Mouse (Mus musculus) gastrocnemius, postnatal 14 days (tissue): ENCODE results near the gene Nfe2. TPM values are rescaled to one million over a fixed set of nuclear protein-coding genes. Genes with fewer than 3 reads are reported as not detected.
A peak's percentile ranks its signal among the peaks of the same experiment; 100 is the strongest.

Source experiments
- DNase-seq: peaks from one replicate; pipeline ENCODE4 v3.0.0; 2021; ENCODE audit warnings: mixed read lengths
- intact Hi-C: fragments of 180-260 bp; cut with DNase I; formaldehyde crosslinking; loops from one replicate; pipeline ENCODE4 v1.15.1; 2025; ENCODE audit warnings: low total_unique reads
- long read RNA-seq, 2 experiments: library from polyadenylated mRNA; stranded (forward); transcript quantifications; one replicate each; pipeline ENCODE4 v2.0.0; 2021
- total RNA-seq, 2 experiments: library from RNA; stranded (reverse); gene quantifications; 2 replicates each; pipeline ENCODE4 v1.2.3; 2021

Gene Nfe2
- total RNA-seq, result not detected
- long read RNA-seq, experiment 1, result 0 reads
- long read RNA-seq, experiment 2, result 0 reads

DNA sequence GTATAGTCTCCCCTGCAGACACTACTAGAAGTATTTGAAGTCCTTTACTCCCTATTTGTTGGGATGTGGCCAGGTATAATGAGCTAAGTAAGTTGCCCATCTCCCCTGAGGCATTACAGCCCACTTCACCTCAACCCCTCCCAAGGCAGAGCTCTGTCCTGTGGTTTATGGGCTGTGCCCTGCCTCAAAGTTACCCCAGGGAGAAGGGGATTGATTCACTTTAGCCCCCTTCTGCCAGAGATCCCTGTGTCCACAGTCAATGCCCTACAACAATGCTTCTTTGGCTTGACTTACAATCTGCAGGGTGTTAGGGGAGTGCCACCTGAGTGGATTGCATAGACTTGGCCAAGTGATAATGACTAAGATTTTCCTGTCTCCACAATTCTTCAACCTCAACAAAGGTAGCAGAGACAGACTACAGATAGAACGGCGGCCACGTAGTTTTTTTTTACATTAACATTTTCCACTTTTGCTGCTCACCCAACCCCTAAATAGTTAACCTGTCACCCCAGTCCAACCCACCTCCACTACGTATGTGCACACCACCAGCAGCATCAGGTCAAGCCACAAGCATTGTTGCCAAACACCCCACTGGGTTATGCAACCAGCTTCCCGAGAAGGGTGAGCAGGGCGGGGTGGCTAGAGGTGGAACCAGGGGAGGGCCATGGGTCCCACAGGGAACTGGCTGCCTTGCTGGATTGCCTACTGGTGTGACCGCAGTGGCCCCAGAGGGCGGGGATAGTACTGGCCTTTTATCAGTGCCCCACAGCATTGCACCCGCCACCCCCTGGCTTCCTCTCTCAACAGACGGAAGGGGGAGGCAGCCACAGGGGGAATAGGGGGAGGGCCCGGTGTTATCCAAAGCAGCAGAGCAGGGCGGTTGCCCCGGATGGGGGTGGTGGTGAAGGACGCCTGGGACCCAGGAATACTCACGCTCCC, at the start of gene Nfe2:
Gene Nfe2, minus strand, starts transcription at position 614 of the 939 bp plus-strand sequence.
- intact Hi-C loops, result no loop called here

DNA sequence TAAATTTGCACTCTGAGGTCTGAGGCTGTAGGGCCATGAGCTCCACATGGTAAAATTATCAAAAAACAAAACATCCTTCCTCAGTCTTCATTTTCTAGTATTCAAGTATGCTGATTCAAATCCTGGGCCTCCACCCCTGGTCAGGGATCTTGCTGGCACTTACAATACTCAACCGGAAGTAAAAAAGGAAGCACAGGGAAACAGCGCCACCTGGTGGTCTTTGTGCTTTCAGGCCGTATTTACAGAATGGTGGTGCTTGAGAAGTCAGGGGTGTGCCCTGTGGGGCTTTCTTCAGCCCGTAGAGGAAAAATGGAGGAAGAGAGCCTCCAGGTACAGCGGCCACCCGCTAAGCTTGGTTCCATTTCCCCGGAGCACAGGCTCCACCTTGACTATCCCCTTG, 48.9 kb upstream of the Nfe2 start:
- peak; percentile 88 for DNase-seq
- intact Hi-C loops, result loop anchor here (5.0 kb wide), 1 partner anchor 105 kb away; no protein-coding TSS in a partner anchor

More for the DNA sequence above, at the start of gene Nfe2:
- peak; percentile 40 for DNase-seq

DNA sequence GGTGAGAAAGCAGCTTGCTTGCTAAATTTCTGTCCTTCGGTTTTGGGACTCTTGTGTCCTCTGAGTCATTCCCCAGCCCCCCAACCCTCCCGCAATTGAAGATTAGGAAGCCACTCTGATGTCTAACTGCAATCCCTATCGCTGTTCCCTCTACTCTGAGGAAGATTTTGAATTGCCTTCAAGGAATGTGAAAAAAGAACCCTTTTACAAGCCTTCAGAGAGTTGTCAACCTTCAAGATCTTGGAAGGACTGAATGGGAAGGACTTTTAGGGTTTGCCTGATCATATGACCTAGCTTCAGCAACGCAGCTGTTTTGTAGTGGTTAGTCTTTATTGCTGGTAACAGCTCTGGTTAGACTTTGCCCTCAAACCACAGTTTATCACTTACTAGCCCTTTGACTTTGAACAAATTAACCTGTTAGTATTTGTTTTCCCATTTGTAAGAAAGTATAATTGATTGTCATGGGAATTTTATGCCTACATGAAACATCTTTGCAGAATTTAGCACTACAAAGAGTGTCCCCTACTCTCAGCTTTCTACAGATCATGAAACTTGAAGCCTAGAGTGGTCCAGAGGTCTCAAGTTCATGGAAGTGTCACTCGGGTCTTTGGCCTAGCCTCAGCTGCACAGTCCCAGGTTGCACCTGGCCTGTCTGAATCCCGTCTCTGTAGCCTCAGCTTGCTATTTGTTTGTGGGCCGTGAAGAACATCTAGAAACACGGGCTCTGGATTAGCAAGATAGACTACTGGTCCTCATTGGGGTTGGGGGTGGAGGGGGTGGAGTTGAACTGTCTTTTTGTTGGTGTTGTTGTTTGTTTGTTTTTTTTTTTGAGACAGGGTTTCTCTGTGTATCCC, 47.8 kb upstream of the Nfe2 start:
- intact Hi-C loops, result loop anchor here (5.0 kb wide), 1 partner anchor 104 kb away; no protein-coding TSS in a partner anchor
- no peak for DNase-seq

DNA sequence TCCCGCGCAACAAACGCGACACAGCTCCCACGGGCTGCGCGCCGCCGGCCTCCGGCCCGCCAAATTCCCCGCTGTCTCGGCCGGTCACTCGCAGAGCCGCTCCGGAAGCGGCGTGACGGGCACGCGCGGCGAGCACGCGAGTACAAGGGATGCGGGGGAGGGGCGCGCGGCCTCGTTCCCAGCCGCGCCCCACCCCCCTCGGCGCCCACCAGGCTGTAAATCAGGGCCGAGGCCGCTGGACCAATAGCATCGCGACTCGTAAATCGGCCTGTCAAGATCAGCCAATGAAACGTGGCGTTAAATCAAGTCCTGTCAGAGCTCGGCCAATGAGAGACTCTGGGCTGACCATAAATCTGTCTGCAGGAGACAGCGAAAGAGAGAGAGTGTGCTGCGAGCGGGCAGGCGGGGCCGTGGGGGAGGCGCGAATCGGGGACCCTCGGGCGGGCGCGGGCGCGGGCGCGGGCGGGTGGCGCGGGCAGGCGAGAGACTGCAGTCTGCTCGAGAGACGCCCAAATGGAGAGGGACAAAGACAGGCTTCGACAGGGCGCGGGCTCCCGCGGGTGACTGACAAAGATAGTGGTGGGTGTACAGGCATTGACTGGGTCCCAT, 47.0 kb upstream of the Nfe2 start:
- peak; percentile 94 for DNase-seq
- intact Hi-C loops, result loop anchor here (5.0 kb wide), 1 partner anchor 103 kb away; no protein-coding TSS in a partner anchor

DNA sequence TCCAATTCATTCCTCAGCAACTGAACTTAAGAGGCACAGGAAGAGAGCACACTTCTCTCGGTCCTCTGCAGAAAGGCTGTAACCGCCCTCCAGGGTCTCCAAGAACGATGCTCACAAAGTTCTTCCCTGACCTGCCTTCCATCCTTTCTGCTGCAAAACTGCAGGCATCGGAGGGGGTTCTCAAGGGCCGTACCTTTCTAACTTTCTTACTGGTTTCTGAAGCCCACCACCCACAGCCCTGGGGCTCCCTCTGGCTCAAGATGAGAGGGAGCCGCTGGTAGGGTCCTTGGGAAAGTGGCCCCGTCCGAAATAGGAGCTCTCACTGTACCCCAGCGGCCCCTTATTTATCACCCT, 46.4 kb upstream of the Nfe2 start:
- intact Hi-C loops, result loop anchor here (5.0 kb wide), 1 partner anchor 52 kb away; no protein-coding TSS in a partner anchor
- DNase-seq, result no peak

DNA sequence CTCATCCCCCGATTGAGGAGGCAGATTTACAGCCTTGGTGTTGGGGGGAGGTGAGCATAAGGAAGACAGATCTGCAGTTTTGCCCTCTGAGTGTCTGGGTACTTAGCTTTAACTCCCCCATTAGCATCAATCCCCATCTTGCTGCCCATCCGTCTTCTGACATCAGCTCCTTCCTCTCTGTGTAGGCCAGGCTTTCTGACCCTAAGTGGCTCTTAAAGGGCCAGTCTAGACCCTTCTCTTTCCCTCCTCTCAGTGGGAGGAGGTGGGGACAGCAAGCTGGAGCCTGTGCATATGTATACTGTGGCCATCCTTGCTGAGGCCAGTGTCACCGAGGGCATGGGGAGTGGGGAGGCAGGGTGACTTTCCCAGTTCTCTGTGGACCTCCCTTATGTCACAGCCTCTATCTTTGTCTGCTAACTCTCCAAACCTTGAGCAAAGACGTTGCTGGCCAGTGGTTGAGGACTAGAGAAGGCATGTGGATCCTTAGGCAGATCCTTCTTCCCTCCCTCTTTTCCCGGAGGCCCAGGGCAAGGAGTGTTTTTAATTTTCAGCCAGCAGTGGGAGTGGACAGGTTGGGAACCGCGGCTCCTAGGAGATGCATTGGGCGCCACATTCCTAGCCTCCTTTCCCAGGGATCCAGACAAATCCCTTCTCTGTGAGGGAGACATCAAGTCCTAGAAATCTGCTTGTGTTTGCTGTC, 45.9 kb upstream of the Nfe2 start:
- intact Hi-C loops, result loop anchor here (2.0 to 5.0 kb wide), 2 partner anchors 52 to 117 kb away; no protein-coding TSS in a partner anchor
- DNase-seq, result no peak

DNA sequence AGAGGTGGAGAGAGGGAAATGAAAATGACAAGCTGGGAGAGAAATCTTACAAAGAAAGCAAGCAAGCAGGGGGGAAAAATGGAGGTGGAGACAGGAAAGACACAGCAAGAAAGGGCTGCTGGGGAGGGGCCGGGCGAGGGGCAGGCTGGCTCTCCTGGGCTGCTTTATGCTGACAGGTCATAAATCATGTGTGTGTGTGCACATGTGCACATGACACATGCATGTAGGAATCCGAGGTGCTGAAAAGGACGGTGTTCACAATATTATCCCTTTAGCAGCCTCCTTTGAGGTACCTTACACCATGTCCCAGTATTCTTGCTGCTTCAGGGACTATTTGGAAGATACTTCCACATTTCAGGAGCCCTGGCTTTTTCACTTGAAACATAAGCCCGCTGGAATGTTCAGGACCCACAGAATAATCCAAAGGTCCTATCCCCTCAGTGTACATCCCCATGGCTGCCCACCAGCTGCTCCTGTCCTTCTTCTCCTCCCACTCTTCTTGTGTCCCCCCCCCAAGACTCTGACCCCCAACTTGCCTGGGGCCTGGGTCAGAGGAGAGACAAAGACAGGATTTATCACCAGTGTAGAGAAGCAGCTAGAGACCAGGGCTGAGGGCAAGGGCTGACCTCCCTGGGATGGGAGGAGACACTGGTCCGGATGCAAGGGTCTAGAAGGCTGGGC, 44.3 kb upstream of the Nfe2 start:
- intact Hi-C loops, result loop anchor here (2.0 to 5.0 kb wide), 2 partner anchors 50 to 116 kb away; no protein-coding TSS in a partner anchor
- no peak for DNase-seq

DNA sequence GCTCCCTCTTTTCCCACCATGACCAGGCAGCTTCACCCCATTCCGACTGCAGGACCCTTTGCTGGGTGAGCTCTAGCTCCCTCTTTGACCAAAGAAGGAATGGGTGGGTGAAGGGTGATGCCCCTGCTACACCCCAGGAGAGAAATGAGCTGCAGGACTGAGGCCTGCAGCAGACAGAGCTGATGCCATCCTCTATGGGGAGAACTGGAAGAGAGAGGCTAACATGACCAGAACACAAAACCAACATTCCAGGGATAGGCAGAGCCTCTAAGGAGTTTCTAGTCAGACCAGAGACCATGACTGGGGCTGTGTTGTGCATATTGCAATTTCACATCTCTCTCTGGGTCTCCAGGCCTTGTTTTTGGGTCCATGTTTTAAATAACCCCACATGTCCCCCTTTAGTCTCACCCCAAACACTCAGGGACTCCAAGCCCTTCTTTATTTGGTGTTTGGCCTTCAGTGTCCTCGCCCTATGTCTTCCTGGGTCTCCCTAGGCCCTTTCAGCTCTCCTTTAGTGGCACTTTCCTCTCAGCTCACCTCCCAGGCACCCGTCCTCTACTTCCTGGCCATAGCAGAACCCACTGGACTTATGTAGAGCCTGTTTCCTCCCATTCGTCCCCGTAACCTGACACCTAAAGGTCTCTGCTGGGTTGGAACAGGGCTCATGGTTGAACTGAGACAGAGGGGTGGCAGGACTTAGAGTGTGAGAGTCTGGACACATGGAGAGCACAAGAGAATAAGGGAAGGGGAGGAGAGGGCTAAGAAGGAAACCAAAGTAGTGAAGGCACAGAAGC, 43.5 kb upstream of the Nfe2 start:
- intact Hi-C loops, result loop anchor here (2.0 to 5.0 kb wide), 2 partner anchors 49 to 115 kb away; no protein-coding TSS in a partner anchor

DNA sequence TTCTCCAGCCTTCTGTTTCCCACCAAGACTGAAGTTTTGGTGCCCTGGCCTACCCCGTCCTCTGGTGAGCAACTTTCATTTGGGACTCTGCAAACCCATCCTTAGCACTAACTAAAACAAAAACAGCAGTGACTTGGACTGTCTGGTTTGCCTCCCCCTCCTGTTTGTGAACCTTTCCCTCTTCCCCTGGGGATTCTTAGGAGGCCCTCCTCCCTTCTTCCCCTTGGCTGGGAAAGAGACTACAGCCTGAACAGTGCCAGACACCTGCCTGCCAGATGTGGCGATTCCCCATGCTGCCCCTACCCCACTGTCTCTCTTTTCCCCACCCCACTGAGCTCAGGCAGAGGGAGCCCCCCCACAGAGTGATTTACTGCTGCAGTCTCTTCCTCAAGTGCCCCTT, 42.8 kb upstream of the Nfe2 start:
- DNase-seq, result peak; percentile 39
- intact Hi-C loops, result loop anchor here (5.0 kb wide), 1 partner anchor 49 kb away; no protein-coding TSS in a partner anchor

More for the DNA sequence above, 43.5 kb upstream of the Nfe2 start:
- DNase-seq, result no peak

DNA sequence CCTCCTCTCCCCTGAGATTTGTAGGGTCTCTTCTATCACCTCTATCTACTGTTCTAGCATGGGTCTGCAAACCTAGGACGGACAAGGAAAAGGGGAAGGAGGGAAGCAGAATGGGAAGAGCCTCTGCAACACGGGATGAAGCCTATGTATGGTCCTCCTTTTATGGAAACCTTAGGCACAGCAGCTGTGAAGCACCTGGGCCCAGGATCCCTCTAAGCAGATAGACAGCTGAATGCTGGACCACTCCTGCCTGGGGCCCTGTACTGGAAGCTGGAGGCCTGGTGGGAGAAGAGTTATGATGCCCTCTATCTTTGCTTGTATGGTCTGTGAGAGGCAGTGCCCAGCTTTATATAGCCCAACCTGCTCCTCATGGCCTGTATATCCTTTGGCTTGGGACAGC, 42.4 kb upstream of the Nfe2 start:
- no peak for DNase-seq

DNA sequence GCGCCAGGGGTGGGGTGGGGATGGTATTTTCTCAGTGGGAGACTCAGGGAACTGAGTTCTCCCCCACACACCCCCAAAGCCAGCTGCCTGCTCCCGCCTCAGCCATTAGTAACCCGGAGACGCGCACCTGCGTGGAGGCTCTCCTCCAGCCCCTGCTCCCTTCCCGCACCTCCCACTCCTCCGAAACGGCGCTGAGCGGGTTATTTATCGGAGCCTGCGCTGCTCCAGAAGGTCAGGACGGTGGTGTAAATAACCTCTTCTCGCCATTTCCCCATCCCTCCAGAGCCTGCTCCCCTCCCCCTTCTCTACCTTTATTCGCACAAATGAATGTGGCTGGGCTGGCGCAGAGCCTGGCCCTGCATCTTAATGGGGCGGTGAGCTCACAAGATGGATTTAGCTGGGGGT, 41.9 kb upstream of the Nfe2 start:
- intact Hi-C loops, result loop anchor here (5.0 kb wide), 1 partner anchor 48 kb away; no protein-coding TSS in a partner anchor
- no peak for DNase-seq

More for the DNA sequence above, 42.4 kb upstream of the Nfe2 start:
- intact Hi-C loops, result loop anchor here (5.0 kb wide), 1 partner anchor 48 kb away; no protein-coding TSS in a partner anchor

DNA sequence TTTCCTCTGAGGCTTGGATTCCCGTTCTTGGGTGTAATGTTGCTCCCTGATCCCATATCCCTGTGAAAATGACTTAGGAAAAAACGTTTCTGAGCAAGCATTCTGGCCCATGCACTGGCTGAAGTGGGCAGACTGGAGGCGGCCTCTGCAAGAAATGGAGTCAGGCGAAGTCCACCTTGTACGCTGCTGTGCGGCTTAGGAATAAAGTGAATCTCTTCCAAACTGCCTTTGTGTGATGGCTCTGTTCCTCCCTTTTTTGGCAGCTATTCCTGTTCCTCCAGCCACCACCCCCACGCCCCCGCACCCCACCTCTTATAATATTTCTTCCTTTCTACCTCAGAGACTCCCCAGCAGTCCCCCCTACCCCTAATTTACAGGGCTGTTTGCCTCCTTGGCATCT, 41.4 kb upstream of the Nfe2 start:
- intact Hi-C loops, result loop anchor here (5.0 kb wide), 1 partner anchor 47 kb away; no protein-coding TSS in a partner anchor
- no peak for DNase-seq

DNA sequence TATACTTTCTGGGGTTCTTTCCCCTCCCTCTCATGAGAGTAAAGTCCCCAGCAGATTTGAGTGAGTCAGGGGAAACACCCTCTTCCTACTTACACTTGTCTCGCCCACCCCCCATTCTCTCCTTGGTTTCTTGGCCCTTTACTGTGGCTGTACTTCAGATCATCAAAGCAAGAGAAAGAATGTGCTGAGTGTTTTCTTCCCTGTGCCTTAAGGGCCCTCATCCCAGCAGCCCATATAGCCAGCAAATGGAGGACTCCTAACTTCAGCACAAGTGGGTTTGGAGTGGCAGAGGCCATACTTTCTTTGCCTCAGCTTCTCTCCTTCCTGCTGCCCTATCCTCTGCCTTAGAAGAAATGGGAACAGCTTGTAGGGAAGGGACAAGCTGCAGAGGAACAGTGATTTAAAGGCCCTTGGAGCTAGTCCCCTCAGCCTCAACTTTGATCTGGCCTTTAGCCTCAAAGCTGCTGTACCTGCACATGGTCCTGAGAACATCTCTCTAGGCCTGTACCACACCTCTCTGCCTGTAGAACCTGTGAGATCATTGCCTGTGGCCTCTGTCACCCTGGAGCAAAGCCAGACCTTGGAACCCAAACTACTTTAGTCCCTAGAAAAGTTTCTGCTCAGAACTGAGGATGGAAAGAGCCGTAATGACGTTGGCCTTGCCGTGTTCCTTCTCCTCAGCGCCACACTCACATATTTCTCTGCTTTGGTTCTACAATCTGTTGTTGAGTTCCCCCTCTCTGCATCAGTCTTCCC, 40.8 kb upstream of the Nfe2 start:
- intact Hi-C loops, result no loop called here

DNA sequence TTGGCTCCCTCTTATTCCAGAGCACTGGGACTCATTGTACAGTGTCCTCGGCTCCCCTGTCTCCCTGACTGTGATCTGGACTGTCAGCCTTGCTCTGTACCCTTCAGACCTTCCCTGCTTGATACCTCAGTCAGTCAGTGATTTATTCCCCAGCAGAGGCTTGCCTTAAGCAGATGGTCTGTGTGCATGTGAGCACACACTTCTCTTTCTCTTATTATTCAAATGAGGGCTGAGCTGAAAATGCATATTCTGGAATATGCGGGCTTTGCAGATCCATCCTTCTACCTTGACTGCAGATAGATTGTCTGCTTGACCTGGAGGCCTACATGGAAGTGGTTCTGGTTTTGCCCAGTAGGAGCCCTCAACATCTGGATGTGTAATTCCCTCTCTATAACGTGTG, 39.8 kb upstream of the Nfe2 start:
- intact Hi-C loops, result no loop called here
- DNase-seq, result no peak

More for the DNA sequence above, 40.8 kb upstream of the Nfe2 start:
- no peak for DNase-seq

DNA sequence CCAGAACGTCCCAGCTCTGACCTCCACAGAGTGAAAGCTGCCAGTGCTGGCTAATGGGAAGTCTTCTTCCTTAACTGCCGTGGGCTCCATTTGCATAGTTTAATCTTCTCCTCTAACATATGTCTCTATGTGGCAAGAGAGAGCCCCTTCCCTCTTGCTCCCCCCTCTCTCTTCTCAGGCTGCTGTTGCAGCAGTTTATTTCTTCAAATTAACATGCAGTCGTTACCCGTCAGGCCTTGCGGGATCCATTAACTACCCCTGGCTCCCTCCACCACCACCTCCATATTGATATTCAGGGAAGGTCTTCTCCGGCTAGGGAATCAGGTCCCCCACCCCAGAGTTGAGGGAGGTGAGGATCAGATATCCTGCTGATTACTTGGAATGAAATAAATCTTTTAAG, 39.1 kb upstream of the Nfe2 start:
- DNase-seq, result no peak
- intact Hi-C loops, result no loop called here

DNA sequence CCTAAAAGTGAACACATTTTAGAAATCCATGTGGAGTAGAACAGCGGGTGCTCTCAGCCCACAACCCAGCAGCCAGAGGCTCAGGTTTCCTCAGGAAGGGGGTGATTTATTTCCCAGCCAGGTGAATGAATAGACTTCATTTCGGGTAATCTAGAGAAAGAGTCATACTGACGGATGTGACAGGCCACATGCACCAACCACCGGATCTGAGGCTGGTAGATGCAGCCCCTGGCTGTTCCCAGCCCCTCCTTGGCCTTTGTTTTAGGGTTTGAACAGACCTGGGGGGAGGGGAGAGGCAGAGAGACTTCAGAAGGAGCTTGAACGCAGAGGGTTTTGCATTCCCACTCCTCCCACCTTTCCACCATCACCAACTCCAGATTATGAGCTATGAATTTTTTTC, 37.6 kb upstream of the Nfe2 start:
- no peak for DNase-seq
- intact Hi-C loops, result no loop called here

DNA sequence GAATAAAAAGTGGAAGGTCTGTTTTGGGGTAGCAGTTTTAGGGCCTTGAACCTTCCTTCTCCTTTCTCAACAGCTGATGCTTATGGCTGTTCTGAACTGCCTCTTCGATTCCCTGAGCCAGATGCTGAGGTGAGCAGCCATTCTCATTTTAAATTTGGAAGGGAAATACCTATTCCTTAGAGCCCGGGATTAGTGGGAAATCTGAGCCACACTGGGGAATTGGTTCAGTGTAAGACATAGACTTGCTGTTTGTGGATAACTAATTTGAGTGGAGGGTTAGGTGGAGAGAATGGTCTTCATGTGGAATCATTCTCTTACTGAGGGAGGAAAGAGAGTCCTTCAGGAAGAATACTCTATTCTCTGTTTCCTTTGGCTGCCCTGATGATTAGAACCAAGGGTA, 36.4 kb upstream of the Nfe2 start:
- intact Hi-C loops, result no loop called here
- no peak for DNase-seq
